Mouse (Mus musculus): ENCODE results near the gene Ets1.

The Ets1 gene

GRCm38 (mm10) chr9:32695492-32696190 lies 59.6 kb downstream of the Ets1 start:
- DNase-seq (ENCODE audit: low spot score): peak; percentile 78

- DNase-seq (ENCODE audit: low spot score): no peak
Measured at GRCm38 (mm10) chr9:32696259-32696658, 60.2 kb downstream of the Ets1 start.

GRCm38 (mm10) chr9:32696717-32697116 lies 60.7 kb downstream of the Ets1 start:
- DNase-seq (ENCODE audit: low spot score): no peak

GRCm38 (mm10) chr9:32697291-32698110 lies 61.5 kb downstream of the Ets1 start:
- no peak for DNase-seq (ENCODE audit: low spot score)

GRCm38 (mm10) chr9:32698766-32699165 lies 62.7 kb downstream of the Ets1 start:
- DNase-seq (ENCODE audit: low spot score): no peak

- DNase-seq (ENCODE audit: low spot score): no peak
Measured at GRCm38 (mm10) chr9:32699391-32699841, 63.4 kb downstream of the Ets1 start.

GRCm38 (mm10) chr9:32700091-32700905 lies 64.3 kb downstream of the Ets1 start:
- no peak for DNase-seq (ENCODE audit: low spot score)

- DNase-seq (ENCODE audit: low spot score): no peak
Measured at GRCm38 (mm10) chr9:32701126-32701997, 65.3 kb downstream of the Ets1 start.

GRCm38 (mm10) chr9:32701998-32702305 lies 65.9 kb downstream of the Ets1 start:
- DNase-seq (ENCODE audit: low spot score): no peak

- DNase-seq (ENCODE audit: low spot score): no peak
Measured at GRCm38 (mm10) chr9:32702836-32703395, 66.9 kb downstream of the Ets1 start.

GRCm38 (mm10) chr9:32703976-32704745 lies 68.1 kb downstream of the Ets1 start:
- DNase-seq (ENCODE audit: low spot score): no peak

GRCm38 (mm10) chr9:32705827-32706478 lies 69.9 kb downstream of the Ets1 start:
- DNase-seq (ENCODE audit: low spot score): no peak

GRCm38 (mm10) chr9:32707436-32707835 lies 71.4 kb downstream of the Ets1 start:
- DNase-seq (ENCODE audit: low spot score): no peak

- DNase-seq (ENCODE audit: low spot score): no peak
Measured at GRCm38 (mm10) chr9:32708491-32708890, 72.5 kb downstream of the Ets1 start.

- no peak for DNase-seq (ENCODE audit: low spot score)
Measured at GRCm38 (mm10) chr9:32709359-32709758, 73.3 kb downstream of the Ets1 start.

GRCm38 (mm10) chr9:32709764-32710734 lies 74.0 kb downstream of the Ets1 start:
- no peak for DNase-seq (ENCODE audit: low spot score)

- no peak for DNase-seq (ENCODE audit: low spot score)
Measured at GRCm38 (mm10) chr9:32710987-32711652, 75.1 kb downstream of the Ets1 start.

GRCm38 (mm10) chr9:32711768-32712167 lies 75.7 kb downstream of the Ets1 start:
- no peak for DNase-seq (ENCODE audit: low spot score)
